Mouse (Mus musculus) ES-Bruce4 (cell line): ENCODE measurements at regions not wholly inside any gene's neighbourhood (a gene's known extent, or its start where the extent isn't known, plus 50 kb on each side); places are given as distances from the start of the nearest gene placed in this dataset.

Experiments
- H3K27ac ChIP-seq: 2 replicates; pipeline ENCODE4 v1.5.1; 2012; ENCODE audit warnings: low read length, inconsistent platforms; ENCODE audit not compliant: insufficient read depth
- H3K27me3 ChIP-seq: 2 replicates; pipeline ENCODE4 v1.6.1; 2012; ENCODE audit warnings: mild to moderate bottlenecking, low read length, inconsistent platforms; ENCODE audit not compliant: control insufficient read depth, poor library complexity, insufficient read depth, severe bottlenecking
- H3K36me3 ChIP-seq: 2 replicates; pipeline ENCODE4 v1.6.1; 2012; ENCODE audit warnings: inconsistent platforms, mild to moderate bottlenecking, low read length, moderate library complexity; ENCODE audit not compliant: control insufficient read depth, poor library complexity, insufficient read depth, severe bottlenecking
- H3K4me1 ChIP-seq: one replicate; pipeline ENCODE4 v1.8.1; 2011; ENCODE audit warnings: low read length; ENCODE audit not compliant: control insufficient read depth, insufficient read depth
- H3K4me3 ChIP-seq: 2 replicates; pipeline ENCODE4 v1.5.1; 2011; ENCODE audit warnings: low read depth, mild to moderate bottlenecking, low read length
- H3K9ac ChIP-seq: 2 replicates; pipeline ENCODE4 v1.6.1; 2012; ENCODE audit warnings: low read depth, mild to moderate bottlenecking, inconsistent platforms; ENCODE audit not compliant: poor library complexity, severe bottlenecking
- H3K9me3 ChIP-seq: replicated peaks from 2 replicates; pipeline ENCODE4 v1.6.1; 2012; ENCODE audit warnings: mild to moderate bottlenecking, low read length, inconsistent platforms; ENCODE audit not compliant: control insufficient read depth, poor library complexity, insufficient read depth, severe bottlenecking
- CTCF ChIP-seq: IDR thresholded peaks from one replicate; pipeline ENCODE4 v1.8.1; 2011; ENCODE audit warnings: low read depth, low read length
- EP300 ChIP-seq: IDR thresholded peaks from 2 replicates; pipeline ENCODE4 v1.6.1; 2011; ENCODE audit warnings: low read depth, low read length; ENCODE audit not compliant: insufficient read depth
- POLR2A ChIP-seq: IDR thresholded peaks from one replicate; pipeline ENCODE4 v1.8.1; 2011; ENCODE audit warnings: low read length; ENCODE audit not compliant: insufficient read depth

DNA sequence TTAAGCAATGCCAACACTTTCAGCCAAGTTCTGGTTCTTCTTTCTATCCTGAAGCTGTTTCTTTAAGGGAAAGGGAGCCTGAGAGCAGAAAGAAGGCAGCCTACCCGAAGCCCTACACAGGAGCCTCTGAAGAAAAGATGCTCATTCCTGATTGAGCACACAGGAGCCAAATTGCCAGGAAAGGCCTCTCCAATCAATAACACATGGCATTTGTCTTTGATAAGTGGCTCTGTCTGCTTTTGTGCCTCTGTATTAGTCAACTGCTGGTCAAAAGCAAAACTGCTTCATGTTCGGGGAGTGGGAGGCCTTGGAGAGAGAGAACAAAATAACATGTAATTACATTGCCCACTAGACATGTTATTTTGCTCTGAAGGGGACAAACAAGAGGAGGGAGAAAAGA, 1607.4 kb downstream of the 4930444P10Rik start:
- Histone ChIP-seq H3K9me3 (0 out of 2 replicates have a peak, but pooled peaks cover 3% of the 10 kb centered on the region), H3K9ac (no peak overlapping the region), H3K4me3 (no peak overlapping the region), H3K4me1 (no peaks in the 10 kb centered on the region), H3K27me3 (no peaks in the 10 kb centered on the region), H3K27ac (no peak overlapping the region), H3K36me3 (no peaks in the 10 kb centered on the region)
- TF ChIP-seq EP300 (no peak), POLR2A (no peak)

DNA sequence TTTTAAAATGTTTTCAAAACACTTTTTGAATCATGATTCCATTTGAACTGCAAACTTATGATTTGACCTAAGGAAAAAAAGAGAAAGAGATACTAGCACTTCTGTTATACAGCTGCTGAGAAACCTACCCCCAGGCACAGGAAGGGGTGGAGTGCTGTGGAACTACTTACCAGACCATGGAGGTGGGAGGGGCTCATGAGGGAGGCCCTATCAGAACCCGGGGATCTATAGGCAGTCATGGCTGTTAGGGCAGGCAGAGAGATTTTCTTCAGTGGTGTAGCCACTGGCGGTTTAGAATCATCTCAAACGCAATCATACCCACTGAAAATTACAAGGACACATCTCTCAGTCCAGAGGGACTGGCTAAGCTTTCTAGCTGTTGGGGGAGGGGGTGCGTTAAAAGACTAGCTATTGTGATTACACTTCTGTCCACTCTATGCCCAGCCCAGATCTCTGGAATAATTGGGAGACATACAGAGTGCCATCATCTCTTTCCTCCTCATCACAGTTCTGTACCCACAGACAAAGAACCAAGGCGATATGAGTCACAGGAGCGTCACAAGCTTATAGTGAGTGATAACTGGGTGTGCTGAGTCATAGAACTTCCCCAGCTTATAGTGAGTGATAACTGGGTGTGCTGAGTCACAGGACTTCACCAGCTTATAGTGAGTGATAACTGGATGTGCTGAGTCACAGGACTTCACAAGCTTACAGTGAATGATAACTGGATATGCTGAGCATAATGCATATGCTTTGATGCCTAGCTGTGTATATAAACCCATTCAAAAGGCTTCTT, 1608.8 kb downstream of the 4930444P10Rik start:
- TF ChIP-seq EP300 (no peak), POLR2A (no peak), CTCF (no peak)
- H3K36me3 ChIP-seq, result no peaks in the 10 kb centered on the region
- H3K27me3 ChIP-seq, result no peaks in the 10 kb centered on the region
- no peaks in the 10 kb centered on the region for H3K4me1 ChIP-seq
- no peak overlapping the region for H3K9ac ChIP-seq
- no peak overlapping the region for H3K4me3 ChIP-seq
- no peak overlapping the region for H3K27ac ChIP-seq
- 0 out of 2 replicates have a peak, but pooled peaks cover 3% of the 10 kb centered on the region for H3K9me3 ChIP-seq

DNA sequence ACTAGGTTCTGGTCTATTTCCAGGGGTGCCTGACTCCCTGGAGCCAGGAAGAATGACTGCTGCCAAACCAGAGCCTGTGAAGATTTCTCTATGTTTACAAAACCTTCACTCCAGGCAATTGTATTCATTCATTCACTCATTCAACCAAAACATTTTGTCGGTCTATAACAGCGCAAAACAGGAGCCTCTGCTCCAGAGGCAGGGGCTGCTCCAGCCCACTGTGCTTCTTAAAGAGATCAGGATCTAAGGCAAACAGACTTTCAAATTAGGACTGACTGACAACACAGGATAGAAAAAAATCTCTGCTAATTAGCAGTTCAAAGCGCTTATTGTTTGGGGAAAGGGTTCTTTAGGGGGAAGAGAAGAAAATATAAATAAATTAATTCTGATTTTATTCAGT, 1620.8 kb downstream of the 4930444P10Rik start:
- H3K27ac ChIP-seq, result no peak overlapping the region
- no peaks in the 10 kb centered on the region for H3K27me3 ChIP-seq
- no peak overlapping the region for H3K4me3 ChIP-seq
- no peak for TF ChIP-seq CTCF
- no peak for TF ChIP-seq POLR2A
- no peak for TF ChIP-seq EP300
- H3K36me3 ChIP-seq, result no peaks in the 10 kb centered on the region
- H3K9ac ChIP-seq, result no peak overlapping the region
- no peaks in the 10 kb centered on the region for H3K9me3 ChIP-seq
- no peaks in the 10 kb centered on the region for H3K4me1 ChIP-seq

DNA sequence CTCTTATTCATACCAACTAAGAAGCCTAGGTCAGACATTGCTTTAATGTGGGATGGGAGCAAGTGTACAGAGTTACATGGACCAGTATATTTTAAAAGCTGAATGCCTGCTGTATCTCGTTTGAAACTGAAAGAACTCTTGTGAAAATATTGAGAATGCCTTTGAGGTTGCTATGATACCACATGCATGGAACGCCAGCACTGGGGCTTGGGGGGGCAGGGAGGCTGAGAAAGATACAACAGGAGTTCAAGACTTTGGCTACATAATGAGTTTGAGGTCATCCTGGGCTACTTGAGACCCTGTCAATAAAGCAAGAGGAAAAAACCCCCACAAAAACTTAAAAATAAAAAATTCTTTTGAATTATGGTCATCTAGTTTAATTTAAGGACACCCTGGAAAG, 1621.6 kb downstream of the 4930444P10Rik start:
- Histone ChIP-seq H3K27me3 (no peaks in the 10 kb centered on the region), H3K4me3 (no peak overlapping the region), H3K9ac (no peak overlapping the region), H3K4me1 (no peaks in the 10 kb centered on the region), H3K36me3 (no peaks in the 10 kb centered on the region), H3K9me3 (no peaks in the 10 kb centered on the region), H3K27ac (no peak overlapping the region)
- TF ChIP-seq POLR2A (no peak), CTCF (no peak), EP300 (no peak)

DNA sequence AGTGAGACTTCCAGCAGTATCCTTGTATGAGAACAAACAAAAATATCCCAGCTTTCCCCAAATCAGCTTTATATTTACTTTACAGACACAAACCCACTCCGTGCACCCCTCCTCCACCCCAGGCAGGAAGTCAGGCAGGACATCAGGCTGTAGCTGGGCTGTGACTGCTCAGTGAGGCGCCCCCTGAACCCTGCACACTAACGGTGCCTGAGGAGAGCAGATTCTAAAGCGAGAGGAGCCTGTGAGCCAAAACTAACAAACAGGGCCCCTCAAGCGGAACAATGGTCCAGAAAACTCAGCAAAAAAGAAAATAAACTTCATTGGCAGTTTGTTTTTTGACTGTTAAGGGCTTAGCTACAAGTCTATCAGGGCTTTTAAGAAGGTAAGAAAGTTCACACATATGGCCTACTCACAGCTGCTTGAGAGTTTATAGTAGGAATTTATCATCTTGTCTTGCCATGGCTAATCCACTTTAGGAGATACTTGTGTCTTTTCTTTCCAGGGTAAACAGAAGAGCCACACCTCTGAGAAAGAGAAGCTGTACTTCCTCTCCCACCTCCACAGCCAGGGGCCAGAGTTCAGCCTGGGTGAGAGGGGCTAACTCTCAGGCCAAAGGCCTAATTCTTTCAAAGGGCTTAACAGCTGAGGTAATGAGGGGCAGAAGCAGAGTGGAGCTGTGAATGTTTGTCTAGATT, 1628.2 kb downstream of the 4930444P10Rik start:
- Histone ChIP-seq H3K27ac (no peak overlapping the region), H3K27me3 (no peaks in the 10 kb centered on the region), H3K4me1 (no peaks in the 10 kb centered on the region), H3K4me3 (no peak overlapping the region), H3K36me3 (no peaks in the 10 kb centered on the region; the same call in 1 of the 2 replicates), H3K9me3 (no peaks in the 10 kb centered on the region), H3K9ac (no peak overlapping the region)
- TF ChIP-seq EP300, result no peak
- no peak for TF ChIP-seq CTCF
- no peak for TF ChIP-seq POLR2A

DNA sequence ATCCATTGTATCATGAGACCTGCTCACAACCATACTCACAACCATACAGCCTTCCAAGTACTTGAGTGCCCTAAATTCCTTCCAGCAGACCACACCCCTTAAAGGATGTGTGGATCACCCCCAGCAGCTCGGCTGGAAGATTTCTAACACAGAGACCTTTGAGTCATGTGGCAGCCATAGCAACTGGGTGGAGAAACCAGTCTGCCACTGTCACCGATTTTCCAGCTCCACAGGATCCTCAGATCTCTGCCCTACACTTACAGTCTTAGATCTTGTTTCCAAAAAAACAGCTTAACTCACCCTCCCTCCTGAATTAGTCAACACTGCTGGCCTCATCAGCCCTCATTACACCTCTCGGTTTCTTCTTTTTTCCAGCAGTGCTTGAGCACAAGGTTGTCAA, 1630.6 kb downstream of the 4930444P10Rik start:
- Histone ChIP-seq H3K9me3 (no peaks in the 10 kb centered on the region), H3K27me3 (no peaks in the 10 kb centered on the region), H3K36me3 (no peaks in the 10 kb centered on the region; the same call in 1 of the 2 replicates), H3K9ac (no peak overlapping the region), H3K4me1 (no peaks in the 10 kb centered on the region), H3K4me3 (no peak overlapping the region), H3K27ac (no peak overlapping the region)
- TF ChIP-seq CTCF (no peak), EP300 (no peak), POLR2A (no peak)
